Mouse (Mus musculus): ENCODE measurements at regions not wholly inside any gene's neighbourhood (a gene's known extent, or its start where the extent isn't known, plus 50 kb on each side); places are given as distances from the start of the nearest gene placed in this dataset.

- TF ChIP-seq CTCF (IDR thresholded peaks at IDR 0.05 in 2 of 3, conservative IDR thresholded peaks at IDR 0.05 in 1 of 3; ENCODE audit: control insufficient read depth in 1 of 3, insufficient read depth in 1 of 3, low read depth in 2 of 3, low read length in 3 of 3, poor library complexity in 1 of 3, severe bottlenecking in 1 of 3) (no peak), MYC (IDR thresholded peaks at IDR 0.05; ENCODE audit: low read depth, low read length) (no peak), NRF1 (IDR thresholded peaks at IDR 0.05; ENCODE audit: insufficient read depth, low read depth, low read length, poor library complexity, severe bottlenecking) (no peak)
Measured at GRCm38 (mm10) chr10:99441931-99442330, 178.9 kb downstream of the Dusp6 start.

Data from MEL (cell line).